In genomic region chr10:41638776-41639175, GRCm38 (mm10) we compare ENCODE assay signal across 22 mouse cellular contexts.
DNase-seq lines count a peak whose midpoint lies in the region; ATAC-seq and TF ChIP-seq lines count a peak whose summit lies in the region.
"Had no signal": no experiment of that assay in that cellular context is flagged by ENCODE, and none has a peak within 500 bp of the region (broad histone marks: within the 10 kb centered on the region; RNA-seq: fewer than 3 reads in every experiment).

No protein-coding gene starts in this region.

- no peak for ATAC-seq in kidney, postnatal 0 days (replicated peaks; ENCODE audit: low FRiP score, low read depth)
- ATAC-seq: activated CD4-positive, CD25-positive, alpha-beta regulatory T cell, adult 4 months; forebrain, embryonic 15.5 days; hindbrain, embryonic 16.5 days; inflammation-experienced regulatory T-cells, adult 6 months had no signal

- no peaks in the 10 kb centered on the region for H3K9me3 ChIP-seq in kidney, postnatal 0 days (replicated peaks; ENCODE audit: low read length)
- H3K9me3 ChIP-seq: embryonic facial prominence, embryonic 12.5 days; forebrain, embryonic 15.5 days; G1E; heart, embryonic 10.5 days; hindbrain, embryonic 12.5 days had no signal

- no peak overlapping the region for H3K4me2 ChIP-seq in kidney, postnatal 0 days (ENCODE audit: low read length)
- H3K4me2 ChIP-seq: embryonic facial prominence, embryonic 12.5 days; forebrain, embryonic 15.5 days; hindbrain, embryonic 12.5 days had no signal

- no peak overlapping the region for H3K9ac ChIP-seq in kidney, postnatal 0 days (ENCODE audit: low read depth, low read length)
- H3K9ac ChIP-seq: embryonic facial prominence, embryonic 12.5 days; forebrain, embryonic 15.5 days; hindbrain, embryonic 12.5 days had no signal

- no peaks in the 10 kb centered on the region for H3K36me3 ChIP-seq in kidney, postnatal 0 days (ENCODE audit: insufficient read depth, low read length)
- H3K36me3 ChIP-seq: embryonic facial prominence, embryonic 12.5 days; forebrain, embryonic 15.5 days; G1E; heart, embryonic 10.5 days; hindbrain, embryonic 12.5 days had no signal

- TF ChIP-seq CTCF in kidney, postnatal 0 days (IDR thresholded peaks at IDR 0.05; ENCODE audit: low read depth): no peak

- 65% methylated on average over 3 of the region's 3 CpGs for WGBS in kidney, postnatal 0 days

- no peak overlapping the region for H3K27ac ChIP-seq in kidney, postnatal 0 days
- H3K27ac ChIP-seq: embryonic facial prominence, embryonic 12.5 days; forebrain, embryonic 15.5 days; heart, embryonic 10.5 days; hindbrain, embryonic 12.5 days had no signal

- no peak overlapping the region for H3K4me3 ChIP-seq in kidney, postnatal 0 days (replicated peaks; ENCODE audit: low read depth, low read length)
- H3K4me3 ChIP-seq: embryonic facial prominence, embryonic 12.5 days; forebrain, embryonic 15.5 days; heart, embryonic 10.5 days; hindbrain, embryonic 12.5 days had no signal

- no peaks in the 10 kb centered on the region for H3K4me1 ChIP-seq in kidney, postnatal 0 days (replicated peaks; ENCODE audit: insufficient read depth, low read length)
- H3K4me1 ChIP-seq: embryonic facial prominence, embryonic 12.5 days; forebrain, embryonic 15.5 days; hindbrain, embryonic 12.5 days had no signal

- DNase-seq in kidney, postnatal 0 days (ENCODE audit: low spot score): peak; percentile 14
- DNase-seq in kidney, adult 9 months: no peak
- DNase-seq in naive thymus-derived CD4-positive, alpha-beta T cell, adult 2 months (ENCODE audit: low read depth): peak; percentile 74
- DNase-seq in thymus, postnatal 14 days: peak; percentile 69
- DNase-seq in spleen, postnatal 10 days (ENCODE audit: low spot score in 2 of 2): no peak
- no peak for DNase-seq in frontal cortex, postnatal 36 days (ENCODE audit: low spot score in 2 of 2)
- DNase-seq in heart, adult 18-20 months: no peak
- DNase-seq: adrenal gland, postnatal 14 days; cerebellum, adult 11-12 months; cerebellum, adult 9-10 months; cerebellum, postnatal 25 days; gastrocnemius, postnatal 25 days; heart, postnatal 10 days; heart, postnatal 4 days had no signal

- H3K27me3 ChIP-seq in kidney, postnatal 0 days (ENCODE audit: insufficient read depth, low read length): no peaks in the 10 kb centered on the region
- H3K27me3 ChIP-seq: embryonic facial prominence, embryonic 12.5 days; forebrain, embryonic 15.5 days; hindbrain, embryonic 12.5 days had no signal

Comparison
In these comparisons a context has a peak if more than half of its experiments do, and no peak if none do; other contexts are left out.
1. DNase-seq: peak in kidney, postnatal 0 days (single experiment), naive thymus-derived CD4-positive, alpha-beta T cell, adult 2 months (single experiment) and thymus, postnatal 14 days (single experiment); none in kidney, adult 9 months (single experiment), spleen, postnatal 10 days (0 of 2), frontal cortex, postnatal 36 days (0 of 2) and heart, adult 18-20 months (0 of 2).